Mouse (Mus musculus): ENCODE results near the gene Foxn4. TPM values are rescaled to one million over a fixed set of nuclear protein-coding genes. Genes with fewer than 3 reads are reported as not detected.

The Foxn4 gene
- polyA plus RNA-seq, 1 experiment from 2014 or later, result 0.09 TPM

- no peak for DNase-seq (ENCODE audit: low spot score)
- no peak for ATAC-seq
Measured at GRCm38 (mm10) chr5:114264791-114265190, 8.8 kb downstream of the Foxn4 start.

DNA sequence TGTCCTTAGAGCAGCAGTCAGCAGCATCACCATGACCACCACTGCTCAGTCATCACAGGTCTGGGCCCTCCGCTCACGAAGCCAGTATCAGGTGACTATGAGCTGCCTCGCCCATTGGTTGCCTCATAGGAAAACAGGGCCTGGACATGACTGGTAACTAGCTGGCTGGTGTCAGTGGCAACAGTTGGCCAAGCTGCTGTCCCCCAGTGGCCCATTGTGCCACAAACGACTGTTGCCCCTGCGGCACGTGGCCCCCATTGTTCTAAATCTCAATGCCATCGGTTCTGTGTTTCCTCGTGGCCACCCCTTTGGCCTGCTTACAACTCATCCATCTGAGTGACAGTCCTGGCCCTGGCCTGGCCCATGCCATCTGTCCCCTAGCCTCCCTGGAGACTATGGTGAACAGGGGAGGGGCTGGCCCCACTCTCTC lies 9.6 kb downstream of the Foxn4 start:
- H3K27me3 ChIP-seq (replicated peaks; ENCODE audit: control insufficient read depth, insufficient read depth, low read length), result no peaks in the 10 kb centered on the region

More at GRCm38 (mm10) chr5:114264791-114265190, 8.8 kb downstream of the Foxn4 start:
- WGBS, result 85% methylated on average over 8 of the region's 8 CpGs
- Histone ChIP-seq H3K27me3 (replicated peaks; ENCODE audit: control insufficient read depth, insufficient read depth, low read length) (no peaks in the 10 kb centered on the region), H3K4me1 (ENCODE audit: control insufficient read depth, insufficient read depth, low read length) (peaks cover 4% of the 10 kb centered on the region; the same call in 1 of the 2 replicates), H3K4me2 (ENCODE audit: low read length) (no peak overlapping the region), H3K4me3 (ENCODE audit: low read depth, low read length) (no peak overlapping the region), H3K9me3 (replicated peaks; ENCODE audit: control insufficient read depth, low read length) (no peaks in the 10 kb centered on the region), H3K36me3 (ENCODE audit: control insufficient read depth, insufficient read depth, low read length) (no peaks in the 10 kb centered on the region), H3K27ac (ENCODE audit: low read depth, low read length) (no peak overlapping the region), H3K9ac (ENCODE audit: low read length) (no peak overlapping the region)

GRCm38 (mm10) chr5:114261494-114261893 lies 12.1 kb downstream of the Foxn4 start:
- Histone ChIP-seq H3K9ac (ENCODE audit: low read length) (no peak overlapping the region), H3K4me3 (ENCODE audit: low read depth, low read length) (no peak overlapping the region), H3K27ac (ENCODE audit: low read depth, low read length) (no peak overlapping the region), H3K4me1 (ENCODE audit: control insufficient read depth, insufficient read depth, low read length) (peaks cover 4% of the 10 kb centered on the region; the same call in 1 of the 2 replicates), H3K4me2 (ENCODE audit: low read length) (no peak overlapping the region), H3K36me3 (ENCODE audit: control insufficient read depth, insufficient read depth, low read length) (no peaks in the 10 kb centered on the region), H3K9me3 (replicated peaks; ENCODE audit: control insufficient read depth, low read length) (no peaks in the 10 kb centered on the region), H3K27me3 (replicated peaks; ENCODE audit: control insufficient read depth, insufficient read depth, low read length) (no peaks in the 10 kb centered on the region)
- ATAC-seq (no peak), DNase-seq (ENCODE audit: low spot score) (no peak)

More for the DNA sequence above, 9.6 kb downstream of the Foxn4 start:
- Histone ChIP-seq H3K9me3 (replicated peaks; ENCODE audit: control insufficient read depth, low read length) (no peaks in the 10 kb centered on the region), H3K36me3 (ENCODE audit: control insufficient read depth, insufficient read depth, low read length) (no peaks in the 10 kb centered on the region), H3K4me1 (ENCODE audit: control insufficient read depth, insufficient read depth, low read length) (peaks cover 4% of the 10 kb centered on the region; the same call in 1 of the 2 replicates), H3K27ac (ENCODE audit: low read depth, low read length) (no peak overlapping the region), H3K4me2 (ENCODE audit: low read length) (no peak overlapping the region), H3K9ac (ENCODE audit: low read length) (no peak overlapping the region), H3K4me3 (ENCODE audit: low read depth, low read length) (no peak overlapping the region)
- DNase-seq (ENCODE audit: low spot score) (peak; percentile 49), ATAC-seq (peak; percentile 61)
- 68% methylated on average over 8 of the region's 8 CpGs for whole genome bisulfite sequencing

- H3K36me3 ChIP-seq (ENCODE audit: control insufficient read depth, insufficient read depth, low read length), result no peaks in the 10 kb centered on the region
- DNase-seq (ENCODE audit: low spot score), result no peak
- H3K9ac ChIP-seq (ENCODE audit: low read length), result no peak overlapping the region
- H3K9me3 ChIP-seq (replicated peaks; ENCODE audit: control insufficient read depth, low read length), result no peaks in the 10 kb centered on the region
- no peak for ATAC-seq
- no peaks in the 10 kb centered on the region for H3K27me3 ChIP-seq (replicated peaks; ENCODE audit: control insufficient read depth, insufficient read depth, low read length)
- no peak overlapping the region for H3K4me3 ChIP-seq (ENCODE audit: low read depth, low read length)
- no peak overlapping the region for H3K27ac ChIP-seq (ENCODE audit: low read depth, low read length)
- H3K4me2 ChIP-seq (ENCODE audit: low read length), result no peak overlapping the region
- WGBS, result 82% methylated on average over 10 of the region's 10 CpGs
- peaks cover 4% of the 10 kb centered on the region; the same call in 1 of the 2 replicates for H3K4me1 ChIP-seq (ENCODE audit: control insufficient read depth, insufficient read depth, low read length)
Measured at GRCm38 (mm10) chr5:114259495-114259894, 14.1 kb downstream of the Foxn4 start.

DNA sequence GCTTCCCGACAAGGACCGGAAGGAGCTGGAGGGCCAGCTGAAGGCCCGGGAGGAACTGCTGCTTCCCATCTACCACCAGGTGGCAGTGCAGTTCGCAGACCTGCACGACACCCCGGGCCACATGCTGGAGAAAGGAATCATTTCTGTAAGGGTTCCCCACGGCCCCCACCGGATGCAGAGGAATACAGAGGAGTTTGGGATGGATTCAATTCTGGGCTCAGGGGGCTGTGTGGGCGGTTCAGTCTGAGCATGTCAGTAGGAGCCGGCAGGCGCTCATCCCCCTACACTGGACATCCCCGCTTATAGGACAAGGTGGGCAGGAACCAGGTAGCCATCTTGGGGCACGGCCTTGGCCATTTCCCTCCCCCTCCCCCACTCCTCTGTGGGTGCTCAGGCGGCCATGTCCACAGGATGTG lies 25.4 kb downstream of the Foxn4 start:
- DNase-seq (ENCODE audit: low spot score) (peak; percentile 88), ATAC-seq (peak; percentile 70)
- H3K27ac ChIP-seq (ENCODE audit: low read depth, low read length), result no peak overlapping the region
- peaks cover 2% of the 10 kb centered on the region; the same call in 1 of the 2 replicates for H3K4me1 ChIP-seq (ENCODE audit: control insufficient read depth, insufficient read depth, low read length)
- no peaks in the 10 kb centered on the region for H3K27me3 ChIP-seq (replicated peaks; ENCODE audit: control insufficient read depth, insufficient read depth, low read length)
- 13% methylated on average over 14 of the region's 14 CpGs for WGBS
- H3K9ac ChIP-seq (ENCODE audit: low read length), result peak overlapping the region; percentile 45
- H3K4me2 ChIP-seq (ENCODE audit: low read length), result peak overlapping the region; percentile 35; the same call in 1 of the 2 replicates
- H3K36me3 ChIP-seq (ENCODE audit: control insufficient read depth, insufficient read depth, low read length), result no peaks in the 10 kb centered on the region
- no peaks in the 10 kb centered on the region for H3K9me3 ChIP-seq (replicated peaks; ENCODE audit: control insufficient read depth, low read length)
- H3K4me3 ChIP-seq (ENCODE audit: low read depth, low read length), result no peak overlapping the region

DNA sequence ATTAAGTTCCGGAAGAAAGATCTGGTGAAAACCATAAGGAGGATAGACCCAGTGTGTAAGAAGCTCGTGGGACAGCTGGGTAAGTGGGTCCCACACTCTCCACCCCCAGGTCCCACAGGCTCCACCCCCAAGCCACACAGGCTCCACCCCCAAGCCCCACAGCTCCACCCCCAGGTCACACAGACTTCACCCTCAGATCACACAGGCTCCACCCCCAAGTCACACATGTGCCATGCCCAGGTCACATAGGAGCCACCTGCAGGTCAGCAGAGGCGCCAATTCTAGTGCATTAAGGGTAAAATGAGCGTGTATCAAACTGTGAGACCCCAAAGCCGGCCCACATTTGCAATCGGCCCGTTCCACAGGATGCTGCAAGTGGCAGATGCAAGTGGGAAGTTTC lies 27.1 kb downstream of the Foxn4 start:
- H3K4me1 ChIP-seq (ENCODE audit: control insufficient read depth, insufficient read depth, low read length), result peaks cover 2% of the 10 kb centered on the region; the same call in 1 of the 2 replicates
- H3K36me3 ChIP-seq (ENCODE audit: control insufficient read depth, insufficient read depth, low read length), result no peaks in the 10 kb centered on the region
- H3K9ac ChIP-seq (ENCODE audit: low read length), result no peak overlapping the region
- H3K27me3 ChIP-seq (replicated peaks; ENCODE audit: control insufficient read depth, insufficient read depth, low read length), result no peaks in the 10 kb centered on the region
- DNase-seq (ENCODE audit: low spot score) (no peak), ATAC-seq (no peak)
- H3K27ac ChIP-seq (ENCODE audit: low read depth, low read length), result no peak overlapping the region
- no peak overlapping the region for H3K4me2 ChIP-seq (ENCODE audit: low read length)
- 76% methylated on average over 7 of the region's 7 CpGs for WGBS
- H3K9me3 ChIP-seq (replicated peaks; ENCODE audit: control insufficient read depth, low read length), result no peaks in the 10 kb centered on the region
- no peak overlapping the region for H3K4me3 ChIP-seq (ENCODE audit: low read depth, low read length)

DNA sequence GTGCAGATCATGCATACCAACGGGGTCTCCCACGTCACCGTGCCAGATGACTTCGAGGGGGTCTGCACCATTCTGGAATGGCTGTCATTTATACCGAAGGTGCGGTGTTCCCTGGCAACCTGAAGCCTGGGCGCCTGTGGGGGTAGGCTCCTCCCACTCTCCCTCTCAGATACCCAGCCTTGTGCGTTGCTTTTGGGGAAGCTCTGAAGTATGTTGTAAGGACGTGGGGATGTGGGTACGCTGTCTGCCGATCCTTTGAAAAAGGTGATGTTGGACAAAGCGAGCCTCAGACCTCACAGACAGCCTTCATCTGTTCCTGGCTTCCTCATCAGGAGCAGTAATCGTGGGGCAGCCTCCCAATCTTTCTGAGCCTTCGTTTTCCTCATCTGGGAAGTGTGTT lies 33.9 kb downstream of the Foxn4 start:
- Histone ChIP-seq H3K4me2 (ENCODE audit: low read length) (no peak overlapping the region), H3K9me3 (replicated peaks; ENCODE audit: control insufficient read depth, low read length) (no peaks in the 10 kb centered on the region), H3K4me1 (ENCODE audit: control insufficient read depth, insufficient read depth, low read length) (no peaks in the 10 kb centered on the region), H3K4me3 (ENCODE audit: low read depth, low read length) (no peak overlapping the region), H3K27ac (ENCODE audit: low read depth, low read length) (no peak overlapping the region), H3K9ac (ENCODE audit: low read length) (no peak overlapping the region), H3K36me3 (ENCODE audit: control insufficient read depth, insufficient read depth, low read length) (no peaks in the 10 kb centered on the region), H3K27me3 (replicated peaks; ENCODE audit: control insufficient read depth, insufficient read depth, low read length) (no peaks in the 10 kb centered on the region)
- WGBS, result 44% methylated on average over 14 of the region's 14 CpGs
- DNase-seq (ENCODE audit: low spot score) (no peak), ATAC-seq (no peak)

- Histone ChIP-seq H3K36me3 (ENCODE audit: control insufficient read depth, insufficient read depth, low read length) (no peaks in the 10 kb centered on the region), H3K9me3 (replicated peaks; ENCODE audit: control insufficient read depth, low read length) (no peaks in the 10 kb centered on the region), H3K9ac (ENCODE audit: low read length) (no peak overlapping the region), H3K4me3 (ENCODE audit: low read depth, low read length) (no peak overlapping the region), H3K4me2 (ENCODE audit: low read length) (no peak overlapping the region), H3K4me1 (ENCODE audit: control insufficient read depth, insufficient read depth, low read length) (no peaks in the 10 kb centered on the region), H3K27ac (ENCODE audit: low read depth, low read length) (no peak overlapping the region), H3K27me3 (replicated peaks; ENCODE audit: control insufficient read depth, insufficient read depth, low read length) (no peaks in the 10 kb centered on the region)
- DNase-seq (ENCODE audit: low spot score), result no peak
- ATAC-seq, result no peak
- 40% methylated on average over 7 of the region's 7 CpGs for WGBS
Measured at GRCm38 (mm10) chr5:114238924-114239323, 34.7 kb downstream of the Foxn4 start.

DNA sequence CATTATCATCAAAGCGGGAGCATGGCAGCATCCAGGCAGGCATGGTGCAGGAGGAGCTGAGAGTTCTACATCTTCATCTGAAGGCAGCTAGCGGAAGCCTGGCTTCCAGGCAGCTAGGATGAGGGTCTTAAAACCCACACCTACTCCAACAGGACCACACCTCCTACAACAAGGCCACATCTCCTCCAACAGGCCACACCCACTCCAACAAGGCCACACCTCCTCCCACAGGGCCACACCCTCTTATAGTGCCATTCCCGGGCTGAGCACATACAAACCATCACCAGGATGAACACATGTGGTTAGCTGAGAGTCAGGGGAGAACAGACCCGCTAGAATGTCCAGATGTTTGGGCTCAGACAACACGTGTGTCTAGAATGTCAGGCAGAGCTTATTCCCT lies 44.7 kb downstream of the Foxn4 start:
- WGBS, result 83% methylated on average over 5 of the region's 5 CpGs
- Histone ChIP-seq H3K9me3 (replicated peaks; ENCODE audit: control insufficient read depth, low read length) (no peaks in the 10 kb centered on the region; the same call in 1 of the 2 replicates), H3K9ac (ENCODE audit: low read length) (no peak overlapping the region), H3K27ac (ENCODE audit: low read depth, low read length) (no peak overlapping the region), H3K36me3 (ENCODE audit: control insufficient read depth, insufficient read depth, low read length) (no peaks in the 10 kb centered on the region), H3K4me2 (ENCODE audit: low read length) (no peak overlapping the region), H3K4me3 (ENCODE audit: low read depth, low read length) (no peak overlapping the region), H3K4me1 (ENCODE audit: control insufficient read depth, insufficient read depth, low read length) (no peaks in the 10 kb centered on the region), H3K27me3 (replicated peaks; ENCODE audit: control insufficient read depth, insufficient read depth, low read length) (no peaks in the 10 kb centered on the region)
- ATAC-seq (no peak), DNase-seq (ENCODE audit: low spot score) (no peak)

Measured in forebrain, embryonic 14.5 days (tissue).